Comparison of ENCODE assay signal across 9 mouse cellular contexts in genomic region chr3:32364195-32364594, GRCm38 (mm10). TPM values are rescaled to one million over a fixed set of nuclear protein-coding genes. Genes with fewer than 3 reads are reported as not detected.
A peak's percentile ranks its signal among the peaks of the same experiment; 100 is the strongest.
DNase-seq lines count a peak whose midpoint lies in the region; ATAC-seq and TF ChIP-seq lines count a peak whose summit lies in the region.
"Had no signal": no experiment of that assay in that cellular context is flagged by ENCODE, and none has a peak within 500 bp of the region (broad histone marks: within the 10 kb centered on the region; RNA-seq: fewer than 3 reads in every experiment).

No protein-coding gene starts in this region.

- H3K9me3 ChIP-seq in kidney, embryonic 14.5 days (ENCODE audit: control insufficient read depth, low read length), result no peaks in the 10 kb centered on the region
- no peaks in the 10 kb centered on the region for H3K9me3 ChIP-seq in MEL (replicated peaks; ENCODE audit: insufficient read depth, low read length)
- no peaks in the 10 kb centered on the region for H3K9me3 ChIP-seq in forebrain, embryonic 13.5 days (replicated peaks)
- H3K9me3 ChIP-seq in midbrain, embryonic 14.5 days (ENCODE audit: control insufficient read depth, low read length), result no peaks in the 10 kb centered on the region
- no peaks in the 10 kb centered on the region for H3K9me3 ChIP-seq in lung, postnatal 0 days (ENCODE audit: low read length)

- peaks cover 2% of the 10 kb centered on the region; the same call in 1 of the 2 replicates for H3K79me2 ChIP-seq in MEL (ENCODE audit: control insufficient read depth, insufficient read depth, low read length, poor library complexity)

- no peak for TF ChIP-seq EP300 in MEL (IDR thresholded peaks at IDR 0.05; ENCODE audit: low read depth in 1 of 2, low read length in 2 of 2)
- TF ChIP-seq EP300 in lung, postnatal 0 days (IDR thresholded peaks at IDR 0.05), result no peak

- 0 out of 2 replicates have a peak overlapping the region, but pooled peaks have one; percentile 23 for H3K9ac ChIP-seq in kidney, embryonic 14.5 days (ENCODE audit: low read depth, low read length)
- H3K9ac ChIP-seq in MEL (ENCODE audit: control insufficient read depth, low read depth, low read length, poor library complexity, severe bottlenecking), result no peak overlapping the region
- H3K9ac ChIP-seq in forebrain, embryonic 13.5 days, result peak overlapping the region; percentile 62
- H3K9ac ChIP-seq in midbrain, embryonic 14.5 days (replicated peaks; ENCODE audit: low read length), result peak overlapping the region; percentile 86
- H3K9ac ChIP-seq in lung, postnatal 0 days (replicated peaks; ENCODE audit: low read depth), result no peak overlapping the region

- no peak for TF ChIP-seq CTCF in MEL (IDR thresholded peaks at IDR 0.05 in 2 of 3, conservative IDR thresholded peaks at IDR 0.05 in 1 of 3; ENCODE audit: control insufficient read depth in 1 of 3, insufficient read depth in 1 of 3, low read depth in 2 of 3, low read length in 3 of 3, poor library complexity in 1 of 3, severe bottlenecking in 1 of 3)
- TF ChIP-seq CTCF in lung, postnatal 0 days (IDR thresholded peaks at IDR 0.05), result no peak

- WGBS in kidney, embryonic 14.5 days, result 55% methylated on average over 4 of the region's 4 CpGs
- WGBS in forebrain, embryonic 13.5 days, result 29% methylated on average over 4 of the region's 4 CpGs
- 26% methylated on average over 4 of the region's 4 CpGs for WGBS in midbrain, embryonic 14.5 days
- 71% methylated on average over 4 of the region's 4 CpGs for WGBS in lung, postnatal 0 days

- no peak for TF ChIP-seq RAD21 in MEL (IDR thresholded peaks at IDR 0.05; ENCODE audit: low read depth, low read length)

- no peaks in the 10 kb centered on the region; the same call in 1 of the 2 replicates for H3K27me3 ChIP-seq in kidney, embryonic 14.5 days (ENCODE audit: control insufficient read depth, insufficient read depth, low read length)
- H3K27me3 ChIP-seq in MEL (ENCODE audit: control insufficient read depth in 1 of 2, insufficient read depth in 2 of 2, low read length in 2 of 2), result no peaks in the 10 kb centered on the region
- H3K27me3 ChIP-seq in forebrain, embryonic 13.5 days, result no peaks in the 10 kb centered on the region
- no peaks in the 10 kb centered on the region for H3K27me3 ChIP-seq in midbrain, embryonic 14.5 days (ENCODE audit: control insufficient read depth, insufficient read depth, low read length)
- H3K27me3 ChIP-seq in lung, postnatal 0 days (replicated peaks; ENCODE audit: insufficient read depth, low read length), result no peaks in the 10 kb centered on the region

- TF ChIP-seq POLR2A in MEL (IDR thresholded peaks at IDR 0.05; ENCODE audit: control insufficient read depth in 1 of 2, insufficient read depth in 1 of 2, low read depth in 1 of 2, low read length in 2 of 2, poor library complexity in 1 of 2), result no peak

- no peak for ATAC-seq in kidney, embryonic 14.5 days (ENCODE audit: low FRiP score, low TSS enrichment)
- ATAC-seq in forebrain, embryonic 13.5 days, result no peak
- no peak for ATAC-seq in midbrain, embryonic 14.5 days (ENCODE audit: low FRiP score, low TSS enrichment)
- ATAC-seq in lung, postnatal 0 days, result no peak

- H3K36me3 ChIP-seq in kidney, embryonic 14.5 days (ENCODE audit: control insufficient read depth, insufficient read depth, low read length), result no peaks in the 10 kb centered on the region
- H3K36me3 ChIP-seq in MEL (ENCODE audit: control insufficient read depth in 1 of 2, insufficient read depth in 2 of 2, low read length in 2 of 2), result peaks cover 0 to 3% of the 10 kb centered on the region in 2 experiments; a peak in 2 of 4 replicates
- peaks cover 6% of the 10 kb centered on the region; the same call in 1 of the 2 replicates for H3K36me3 ChIP-seq in forebrain, embryonic 13.5 days (ENCODE audit: poor library complexity, severe bottlenecking)
- no peaks in the 10 kb centered on the region for H3K36me3 ChIP-seq in midbrain, embryonic 14.5 days (ENCODE audit: control insufficient read depth, insufficient read depth, low read length)
- no peaks in the 10 kb centered on the region for H3K36me3 ChIP-seq in lung, postnatal 0 days (ENCODE audit: insufficient read depth, low read length)

- peaks cover 12% of the 10 kb centered on the region; the same call in 1 of the 2 replicates for H3K4me1 ChIP-seq in kidney, embryonic 14.5 days (ENCODE audit: control insufficient read depth, insufficient read depth, low read length)
- peaks cover 0 to 9% of the 10 kb centered on the region in 2 experiments; a peak in 3 of 4 replicates for H3K4me1 ChIP-seq in MEL (ENCODE audit: control insufficient read depth in 1 of 2, insufficient read depth in 2 of 2, low read length in 2 of 2)
- H3K4me1 ChIP-seq in forebrain, embryonic 13.5 days, result peaks cover 28% of the 10 kb centered on the region
- H3K4me1 ChIP-seq in midbrain, embryonic 14.5 days (ENCODE audit: control insufficient read depth, insufficient read depth, low read length), result peaks cover 16% of the 10 kb centered on the region
- peaks cover 6% of the 10 kb centered on the region; the same call in 1 of the 2 replicates for H3K4me1 ChIP-seq in lung, postnatal 0 days (ENCODE audit: insufficient read depth, low read depth, low read length)

- no peak overlapping the region for H3K27ac ChIP-seq in kidney, embryonic 14.5 days (ENCODE audit: low read depth, low read length)
- H3K27ac ChIP-seq in MEL (ENCODE audit: control insufficient read depth, low read depth, low read length), result no peak overlapping the region
- no peak overlapping the region for H3K27ac ChIP-seq in forebrain, embryonic 13.5 days
- H3K27ac ChIP-seq in midbrain, embryonic 14.5 days (replicated peaks; ENCODE audit: low read depth, low read length), result 0 out of 2 replicates have a peak overlapping the region, but pooled peaks have one; percentile 14
- H3K27ac ChIP-seq in lung, postnatal 0 days (ENCODE audit: low read length), result no peak overlapping the region

- H3K4me2 ChIP-seq in kidney, embryonic 14.5 days (replicated peaks; ENCODE audit: low read depth, low read length), result peak overlapping the region; percentile 84
- H3K4me2 ChIP-seq in forebrain, embryonic 13.5 days, result peak overlapping the region; percentile 78
- H3K4me2 ChIP-seq in midbrain, embryonic 14.5 days (ENCODE audit: low read length), result peak overlapping the region; percentile 63
- no peak overlapping the region for H3K4me2 ChIP-seq in lung, postnatal 0 days (replicated peaks; ENCODE audit: low read depth, low read length)

- H3K4me3 ChIP-seq in kidney, embryonic 14.5 days (ENCODE audit: low read length), result no peak overlapping the region
- no peak overlapping the region for H3K4me3 ChIP-seq in MEL (ENCODE audit: control insufficient read depth in 1 of 2, insufficient read depth in 1 of 2, low read depth in 2 of 2, low read length in 2 of 2)
- H3K4me3 ChIP-seq in forebrain, embryonic 13.5 days, result peak overlapping the region; percentile 91
- peak overlapping the region; percentile 88 for H3K4me3 ChIP-seq in midbrain, embryonic 14.5 days (replicated peaks; ENCODE audit: low read depth, low read length)
- no peak overlapping the region for H3K4me3 ChIP-seq in lung, postnatal 0 days (ENCODE audit: low read depth, low read length)

- DNase-seq in kidney, adult 9 months, result no peak
- peak; percentile 22 for DNase-seq in MEL (ENCODE audit: low read depth, low spot score)
- DNase-seq in midbrain, embryonic 14.5 days, result peak; percentile 54
- no peak for DNase-seq in adrenal gland, postnatal 36 days
- DNase-seq in layer of hippocampus, adult 18-20 months (ENCODE audit: low spot score in 2 of 2), result no peak
- DNase-seq in lung, postnatal 0 days (ENCODE audit: low spot score), result no peak
- DNase-seq: kidney, adult 8-10 months had no signal

TF ChIP-seq in MEL, 35 proteins besides CTCF, POLR2A, EP300 and RAD21:
- TF ChIP-seq KAT2A (conservative IDR thresholded peaks at IDR 0.05; ENCODE audit: low read depth, low read length) (no peak), MYC (IDR thresholded peaks at IDR 0.05; ENCODE audit: low read depth, low read length) (no peak), MEF2A (IDR thresholded peaks at IDR 0.05; ENCODE audit: extremely low read depth, insufficient replicate concordance, low read depth, low read length, poor library complexity, severe bottlenecking) (no peak), TCF12 (IDR thresholded peaks at IDR 0.05; ENCODE audit: low read depth, low read length) (no peak), TBP (IDR thresholded peaks at IDR 0.05; ENCODE audit: low read depth, low read length) (no peak), USF1 (IDR thresholded peaks at IDR 0.05; ENCODE audit: low read depth, low read length) (no peak), NELFE (IDR thresholded peaks at IDR 0.05; ENCODE audit: low read depth, low read length) (no peak), HCFC1 (IDR thresholded peaks at IDR 0.05; ENCODE audit: low read depth, low read length) (no peak), GATA1 (IDR thresholded peaks at IDR 0.05; ENCODE audit: low read depth, low read length) (no peak), USF2 (IDR thresholded peaks at IDR 0.05; ENCODE audit: borderline replicate concordance in 1 of 2, insufficient read depth in 1 of 2, low read depth in 1 of 2, low read length in 2 of 2) (no peak)

RNA-seq across cellular contexts. Expression of gene Zmat3, which starts 1.6 kb away (rescaled TPM):
- 5.8 and 6.9 TPM in 2 replicates for polyA plus RNA-seq in kidney, embryonic 14.5 days (2014; fragmentation: Nextera tagmentation; extraction: Ambion mirVana)
- total RNA-seq in MEL (2012; rRNA removed), result 3.1 and 3.4 TPM in 2 replicates
- polyA plus RNA-seq in MEL (2012; ENCODE audit: insufficient read depth in 1 of 2, insufficient read length in 2 of 2, low read depth in 1 of 2, low replicate concordance in 2 of 2, missing spikeins in 1 of 2), result 1 to 10 TPM in 1 of 2 experiments, not detected in 1; 4.4 TPM
- 7.6 and 8.5 TPM in 2 replicates for polyA plus RNA-seq in forebrain, embryonic 13.5 days (2015; fragmentation: Nextera tagmentation; extraction: Ambion mirVana)
- polyA plus RNA-seq in midbrain, embryonic 14.5 days (2014; fragmentation: Nextera tagmentation; extraction: Ambion mirVana), result 7.7 and 9.7 TPM in 2 replicates
- 10 to 100 TPM; 19.1 to 22.3 TPM for total RNA-seq in adrenal gland, postnatal 36 days (2021)
- 10 to 100 TPM; 59.5 to 59.8 TPM for total RNA-seq in layer of hippocampus, adult 18-20 months (2021)
- polyA plus RNA-seq in lung, postnatal 0 days (2015; fragmentation: Nextera tagmentation; extraction: Ambion mirVana), result 1.9 and 2.1 TPM in 2 replicates

RNA-seq across cellular contexts. Expression of gene Pik3ca, which starts 33.3 kb away (rescaled TPM):
- 14.5 and 16.2 TPM in 2 replicates for polyA plus RNA-seq in kidney, embryonic 14.5 days (2014; fragmentation: Nextera tagmentation; extraction: Ambion mirVana)
- 11.1 and 11.7 TPM in 2 replicates for total RNA-seq in MEL (2012; rRNA removed)
- 10 to 100 TPM in 1 of 2 experiments, not detected in 1; 13.1 TPM for polyA plus RNA-seq in MEL (2012; ENCODE audit: insufficient read depth in 1 of 2, insufficient read length in 2 of 2, low read depth in 1 of 2, low replicate concordance in 2 of 2, missing spikeins in 1 of 2)
- polyA plus RNA-seq in forebrain, embryonic 13.5 days (2015; fragmentation: Nextera tagmentation; extraction: Ambion mirVana), result 16.2 and 17.1 TPM in 2 replicates
- polyA plus RNA-seq in midbrain, embryonic 14.5 days (2014; fragmentation: Nextera tagmentation; extraction: Ambion mirVana), result 28.5 and 29.3 TPM in 2 replicates
- 10 to 100 TPM; 52.4 to 62.6 TPM for total RNA-seq in adrenal gland, postnatal 36 days (2021)
- 10 to 100 TPM; 47.4 to 52.0 TPM for total RNA-seq in layer of hippocampus, adult 18-20 months (2021)
- 13.4 and 16.0 TPM in 2 replicates for polyA plus RNA-seq in lung, postnatal 0 days (2015; fragmentation: Nextera tagmentation; extraction: Ambion mirVana)

Comparison
In these comparisons a context has a peak if more than half of its experiments do, and no peak if none do; other contexts are left out.
1. H3K4me3 ChIP-seq: peak in forebrain, embryonic 13.5 days (single experiment) and midbrain, embryonic 14.5 days (single experiment); none in kidney, embryonic 14.5 days (single experiment), MEL (0 of 2) and lung, postnatal 0 days (single experiment).
2. H3K9ac ChIP-seq: peak in kidney, embryonic 14.5 days (single experiment), forebrain, embryonic 13.5 days (single experiment) and midbrain, embryonic 14.5 days (single experiment); none in MEL (single experiment) and lung, postnatal 0 days (single experiment).
3. DNase-seq: peak in MEL (single experiment) and midbrain, embryonic 14.5 days (single experiment); none in kidney, adult 9 months (single experiment), adrenal gland, postnatal 36 days (0 of 2), layer of hippocampus, adult 18-20 months (0 of 2) and lung, postnatal 0 days (single experiment).